Mouse (Mus musculus): ENCODE measurements around the gene Gnrhr. TPM values are rescaled to one million over a fixed set of nuclear protein-coding genes. Genes with fewer than 3 reads are reported as not detected.
A peak's percentile ranks its signal among the peaks of the same experiment; 100 is the strongest.

Gene Gnrhr
- polyA plus RNA-seq (2016; fragmentation: Nextera tagmentation; extraction: Ambion mirVana), result not detected in 2 replicates

GRCm38 (mm10) chr5:86197801-86198200 lies at the start of gene Gnrhr:
Gene Gnrhr (minus strand): TSS chr5:86197901.
- no peak within 1 kb of the TSS for H3K27ac ChIP-seq
- H3K36me3 ChIP-seq, result no peaks in the 10 kb centered on the region
- WGBS (ENCODE audit: insufficient replicate concordance), result 79% methylated on average over 10 of the region's 10 CpGs
- H3K9ac ChIP-seq, result no peak within 1 kb of the TSS
- no peaks in the 10 kb centered on the region for H3K4me1 ChIP-seq
- no peak within 1 kb of the TSS for H3K4me2 ChIP-seq
- H3K27me3 ChIP-seq (replicated peaks), result no peaks in the 10 kb centered on the region
- H3K9me3 ChIP-seq (replicated peaks), result no peaks in the 10 kb centered on the region
- no peak for ATAC-seq
- no peak within 1 kb of the TSS for H3K4me3 ChIP-seq

- Histone ChIP-seq H3K27me3 (replicated peaks) (no peaks in the 10 kb centered on the region), H3K4me3 (no peak overlapping the region), H3K9me3 (replicated peaks) (no peaks in the 10 kb centered on the region), H3K27ac (no peak overlapping the region), H3K9ac (no peak overlapping the region), H3K4me1 (no peaks in the 10 kb centered on the region), H3K4me2 (no peak overlapping the region), H3K36me3 (no peaks in the 10 kb centered on the region)
- ATAC-seq, result no peak
- WGBS (ENCODE audit: insufficient replicate concordance), result 79% methylated on average over 11 of the region's 11 CpGs
Measured at GRCm38 (mm10) chr5:86246559-86246958, 48.9 kb upstream of the Gnrhr start.

- H3K27ac ChIP-seq, result no peak overlapping the region
- no peaks in the 10 kb centered on the region for H3K4me1 ChIP-seq
- H3K27me3 ChIP-seq (replicated peaks), result no peaks in the 10 kb centered on the region
- H3K4me2 ChIP-seq, result no peak overlapping the region
- no peaks in the 10 kb centered on the region for H3K36me3 ChIP-seq
- no peak overlapping the region for H3K9ac ChIP-seq
- ATAC-seq, result no peak
- no peak overlapping the region for H3K4me3 ChIP-seq
- 10% methylated on average over 1 of the region's 1 CpGs for WGBS (ENCODE audit: insufficient replicate concordance)
- H3K9me3 ChIP-seq (replicated peaks), result no peaks in the 10 kb centered on the region
Measured at GRCm38 (mm10) chr5:86244880-86245279, 47.2 kb upstream of the Gnrhr start.

GRCm38 (mm10) chr5:86244275-86244674 lies 46.6 kb upstream of the Gnrhr start:
- no peaks in the 10 kb centered on the region for H3K27me3 ChIP-seq (replicated peaks)
- H3K4me2 ChIP-seq, result no peak overlapping the region
- WGBS (ENCODE audit: insufficient replicate concordance), result 69% methylated on average over 3 of the region's 3 CpGs
- H3K27ac ChIP-seq, result no peak overlapping the region
- no peaks in the 10 kb centered on the region for H3K9me3 ChIP-seq (replicated peaks)
- H3K9ac ChIP-seq, result no peak overlapping the region
- no peak for ATAC-seq
- no peaks in the 10 kb centered on the region for H3K36me3 ChIP-seq
- H3K4me3 ChIP-seq, result no peak overlapping the region
- H3K4me1 ChIP-seq, result no peaks in the 10 kb centered on the region

- H3K9me3 ChIP-seq (replicated peaks), result no peaks in the 10 kb centered on the region
- H3K4me2 ChIP-seq, result no peak overlapping the region
- H3K9ac ChIP-seq, result no peak overlapping the region
- no peak overlapping the region for H3K27ac ChIP-seq
- WGBS (ENCODE audit: insufficient replicate concordance), result 72% methylated on average over 5 of the region's 5 CpGs
- no peaks in the 10 kb centered on the region for H3K27me3 ChIP-seq (replicated peaks)
- ATAC-seq, result no peak
- no peaks in the 10 kb centered on the region for H3K36me3 ChIP-seq
- H3K4me1 ChIP-seq, result no peaks in the 10 kb centered on the region
- no peak overlapping the region for H3K4me3 ChIP-seq
Measured at GRCm38 (mm10) chr5:86227156-86227853, 29.6 kb upstream of the Gnrhr start.

GRCm38 (mm10) chr5:86191356-86191755 lies 6.3 kb downstream of the Gnrhr start:
- H3K9ac ChIP-seq, result no peak overlapping the region
- 12% methylated on average over 4 of the region's 4 CpGs for WGBS (ENCODE audit: insufficient replicate concordance)

GRCm38 (mm10) chr5:86190770-86191169 lies 6.9 kb downstream of the Gnrhr start:
- H3K27me3 ChIP-seq (replicated peaks), result no peaks in the 10 kb centered on the region
- no peak overlapping the region for H3K9ac ChIP-seq
- no peak overlapping the region for H3K27ac ChIP-seq
- no peaks in the 10 kb centered on the region for H3K36me3 ChIP-seq
- no peak for ATAC-seq
- H3K4me2 ChIP-seq, result no peak overlapping the region
- H3K9me3 ChIP-seq (replicated peaks), result no peaks in the 10 kb centered on the region
- 20% methylated on average over 5 of the region's 5 CpGs for WGBS (ENCODE audit: insufficient replicate concordance)
- no peak overlapping the region for H3K4me3 ChIP-seq
- no peaks in the 10 kb centered on the region for H3K4me1 ChIP-seq

More at GRCm38 (mm10) chr5:86191356-86191755, 6.3 kb downstream of the Gnrhr start:
- H3K4me2 ChIP-seq, result no peak overlapping the region
- H3K4me3 ChIP-seq, result no peak overlapping the region
- no peaks in the 10 kb centered on the region for H3K36me3 ChIP-seq
- H3K4me1 ChIP-seq, result no peaks in the 10 kb centered on the region
- no peaks in the 10 kb centered on the region for H3K9me3 ChIP-seq (replicated peaks)
- no peak overlapping the region for H3K27ac ChIP-seq
- no peak for ATAC-seq
- no peaks in the 10 kb centered on the region for H3K27me3 ChIP-seq (replicated peaks)

- H3K4me2 ChIP-seq, result no peak overlapping the region
- H3K36me3 ChIP-seq, result no peaks in the 10 kb centered on the region
- H3K27me3 ChIP-seq (replicated peaks), result no peaks in the 10 kb centered on the region
- no peak overlapping the region for H3K4me3 ChIP-seq
- no peak for ATAC-seq
- 32% methylated on average over 15 of the region's 15 CpGs for WGBS (ENCODE audit: insufficient replicate concordance)
- H3K9ac ChIP-seq, result no peak overlapping the region
- H3K9me3 ChIP-seq (replicated peaks), result no peaks in the 10 kb centered on the region
- no peak overlapping the region for H3K27ac ChIP-seq
- no peaks in the 10 kb centered on the region for H3K4me1 ChIP-seq
Measured at GRCm38 (mm10) chr5:86190290-86190689, 7.4 kb downstream of the Gnrhr start.

GRCm38 (mm10) chr5:86187441-86187840 lies 10.3 kb downstream of the Gnrhr start:
- Histone ChIP-seq H3K4me3 (no peak overlapping the region), H3K4me1 (no peaks in the 10 kb centered on the region), H3K36me3 (no peaks in the 10 kb centered on the region), H3K27ac (no peak overlapping the region), H3K4me2 (no peak overlapping the region), H3K9ac (no peak overlapping the region), H3K9me3 (replicated peaks) (no peaks in the 10 kb centered on the region), H3K27me3 (replicated peaks) (no peaks in the 10 kb centered on the region)
- WGBS (ENCODE audit: insufficient replicate concordance), result 56% methylated on average over 6 of the region's 6 CpGs
- ATAC-seq, result no peak

GRCm38 (mm10) chr5:86173778-86174177 lies 23.9 kb downstream of the Gnrhr start:
- no peak for ATAC-seq
- Histone ChIP-seq H3K4me2 (no peak overlapping the region), H3K9me3 (replicated peaks) (no peaks in the 10 kb centered on the region), H3K27me3 (replicated peaks) (no peaks in the 10 kb centered on the region), H3K9ac (no peak overlapping the region), H3K4me3 (no peak overlapping the region), H3K4me1 (peaks cover 22% of the 10 kb centered on the region), H3K27ac (no peak overlapping the region), H3K36me3 (peaks cover 9% of the 10 kb centered on the region)
- 43% methylated on average over 2 of the region's 2 CpGs for WGBS (ENCODE audit: insufficient replicate concordance)

- peak within 1 kb of the TSS; percentile 93 for H3K4me2 ChIP-seq
- H3K4me1 ChIP-seq, result peaks cover 22% of the 10 kb centered on the region
- H3K27me3 ChIP-seq (replicated peaks), result no peaks in the 10 kb centered on the region
- ATAC-seq, result peak; percentile 99
- no peaks in the 10 kb centered on the region for H3K9me3 ChIP-seq (replicated peaks)
- peaks cover 17% of the 10 kb centered on the region for H3K36me3 ChIP-seq
- peak within 1 kb of the TSS; percentile 92 for H3K27ac ChIP-seq
- WGBS (ENCODE audit: insufficient replicate concordance), result under 1% methylated on average over 66 of the region's 67 CpGs
- peak within 1 kb of the TSS; percentile 83 for H3K9ac ChIP-seq
- peak within 1 kb of the TSS; percentile 83 for H3K4me3 ChIP-seq
Measured at GRCm38 (mm10) chr5:86172449-86173161, 25.1 kb downstream of the Gnrhr start, which contains the start of gene Uba6. Gene Uba6 (minus strand): TSS chr5:86172803.

GRCm38 (mm10) chr5:86172088-86172448 lies 25.6 kb downstream of the Gnrhr start:
- peak; percentile 6; the same call in 1 of the 2 replicates for ATAC-seq
- Histone ChIP-seq H3K27ac (peak overlapping the region; percentile 92), H3K9ac (peak overlapping the region; percentile 83), H3K4me2 (peak overlapping the region; percentile 93), H3K4me1 (peaks cover 22% of the 10 kb centered on the region), H3K36me3 (peaks cover 20% of the 10 kb centered on the region), H3K9me3 (replicated peaks) (no peaks in the 10 kb centered on the region), H3K27me3 (replicated peaks) (no peaks in the 10 kb centered on the region), H3K4me3 (peak overlapping the region; percentile 83)
- 1% methylated on average over 15 of the region's 15 CpGs for WGBS (ENCODE audit: insufficient replicate concordance)

All from liver, embryonic 12.5 days (tissue).